Mouse (Mus musculus): ENCODE results near the gene Mettl6. TPM values are rescaled to one million over a fixed set of nuclear protein-coding genes. Genes with fewer than 3 reads are reported as not detected.

The Mettl6 gene
- total RNA-seq, 1 experiment = 37.0 TPM

GRCm38 (mm10) chr14:31519165-31519564 is 24.3 kb upstream of the Mettl6 start:
- Histone ChIP-seq H3K9ac (ENCODE audit: insufficient read depth, low read depth, low read length, poor library complexity, severe bottlenecking) (no peak overlapping the region), H3K4me3 (ENCODE audit: insufficient read depth in 1 of 2, low read depth in 1 of 2, low read length in 2 of 2, poor library complexity in 1 of 2, severe bottlenecking in 1 of 2) (no peak overlapping the region), H3K4me1 (ENCODE audit: control insufficient read depth in 2 of 2, insufficient read depth in 2 of 2, low read length in 2 of 2, poor library complexity in 1 of 2) (peaks cover 2 to 9% of the 10 kb centered on the region in 2 experiments; a peak in 2 of 4 replicates), H3K9me3 (ENCODE audit: control insufficient read depth, insufficient read depth, low read depth, low read length) (no peaks in the 10 kb centered on the region), H3K36me3 (ENCODE audit: control insufficient read depth, insufficient read depth, low read length, poor library complexity, severe bottlenecking) (no peaks in the 10 kb centered on the region), H3K27ac (ENCODE audit: insufficient read depth, low read depth, low read length, poor library complexity, severe bottlenecking) (no peak overlapping the region)
- in situ Hi-C loops (cut with MboI; ENCODE audit: low sequenced_read_pairs in 2 of 2, unreplicated experiment in 2 of 2) = no loop called here
- DNase-seq (ENCODE audit: low read depth, low spot score) = no peak
- no peak for TF ChIP-seq MAFK (IDR thresholded peaks at IDR 0.05; ENCODE audit: insufficient read depth, low read depth, low read length)
- no peak for TF ChIP-seq HCFC1 (IDR thresholded peaks at IDR 0.05; ENCODE audit: borderline replicate concordance, insufficient read depth, low read length)
- TF ChIP-seq ZC3H11A (IDR thresholded peaks at IDR 0.05; ENCODE audit: borderline replicate concordance, low read depth, low read length) = no peak
- no peak for TF ChIP-seq ZNF384 (IDR thresholded peaks at IDR 0.05; ENCODE audit: low read depth, low read length)
- no peak for TF ChIP-seq CHD2 (IDR thresholded peaks at IDR 0.05; ENCODE audit: low read depth, low read length)

DNA sequence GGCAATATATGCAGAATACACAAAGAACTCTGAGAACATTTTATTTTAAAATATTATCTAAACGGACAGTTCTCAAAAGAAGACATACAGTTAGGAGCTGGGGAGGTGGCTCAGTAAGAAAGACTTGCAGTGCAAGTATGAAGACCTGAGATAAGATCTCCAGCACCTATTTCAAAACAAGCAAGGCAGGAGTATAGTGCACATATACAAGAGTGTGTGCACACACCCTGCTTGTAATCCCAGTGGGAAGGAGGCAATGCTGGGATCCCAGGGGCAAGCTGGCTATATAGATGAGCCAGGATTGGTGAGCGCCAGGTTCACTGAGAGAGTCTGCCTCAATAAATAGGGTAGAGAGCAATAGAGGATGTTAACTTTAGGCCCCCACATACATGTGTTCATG is 21.1 kb upstream of the Mettl6 start:
- no peaks in the 10 kb centered on the region for H3K36me3 ChIP-seq (ENCODE audit: control insufficient read depth, insufficient read depth, low read length, poor library complexity, severe bottlenecking)
- peaks cover 2 to 9% of the 10 kb centered on the region in 2 experiments; a peak in 2 of 4 replicates for H3K4me1 ChIP-seq (ENCODE audit: control insufficient read depth in 2 of 2, insufficient read depth in 2 of 2, low read length in 2 of 2, poor library complexity in 1 of 2)
- no peak for DNase-seq (ENCODE audit: low read depth, low spot score)
- in situ Hi-C loops (cut with MboI; ENCODE audit: low sequenced_read_pairs in 2 of 2, unreplicated experiment in 2 of 2) = no loop called here
- no peak overlapping the region for H3K9ac ChIP-seq (ENCODE audit: insufficient read depth, low read depth, low read length, poor library complexity, severe bottlenecking)
- no peak overlapping the region for H3K27ac ChIP-seq (ENCODE audit: insufficient read depth, low read depth, low read length, poor library complexity, severe bottlenecking)
- no peak for TF ChIP-seq ZNF384 (IDR thresholded peaks at IDR 0.05; ENCODE audit: low read depth, low read length)
- no peak for TF ChIP-seq CHD2 (IDR thresholded peaks at IDR 0.05; ENCODE audit: low read depth, low read length)
- no peak for TF ChIP-seq HCFC1 (IDR thresholded peaks at IDR 0.05; ENCODE audit: borderline replicate concordance, insufficient read depth, low read length)
- no peak for TF ChIP-seq MAFK (IDR thresholded peaks at IDR 0.05; ENCODE audit: insufficient read depth, low read depth, low read length)
- no peak for TF ChIP-seq ZC3H11A (IDR thresholded peaks at IDR 0.05; ENCODE audit: borderline replicate concordance, low read depth, low read length)
- H3K9me3 ChIP-seq (ENCODE audit: control insufficient read depth, insufficient read depth, low read depth, low read length) = no peaks in the 10 kb centered on the region
- no peak overlapping the region for H3K4me3 ChIP-seq (ENCODE audit: insufficient read depth in 1 of 2, low read depth in 1 of 2, low read length in 2 of 2, poor library complexity in 1 of 2, severe bottlenecking in 1 of 2)

- TF ChIP-seq HCFC1 (IDR thresholded peaks at IDR 0.05; ENCODE audit: borderline replicate concordance, insufficient read depth, low read length) = no peak
- no peak for TF ChIP-seq MAFK (IDR thresholded peaks at IDR 0.05; ENCODE audit: insufficient read depth, low read depth, low read length)
- TF ChIP-seq ZNF384 (IDR thresholded peaks at IDR 0.05; ENCODE audit: low read depth, low read length) = no peak
- TF ChIP-seq ZC3H11A (IDR thresholded peaks at IDR 0.05; ENCODE audit: borderline replicate concordance, low read depth, low read length) = no peak
- TF ChIP-seq CHD2 (IDR thresholded peaks at IDR 0.05; ENCODE audit: low read depth, low read length) = no peak
- no peak overlapping the region for H3K4me3 ChIP-seq (ENCODE audit: insufficient read depth in 1 of 2, low read depth in 1 of 2, low read length in 2 of 2, poor library complexity in 1 of 2, severe bottlenecking in 1 of 2)
- H3K9ac ChIP-seq (ENCODE audit: insufficient read depth, low read depth, low read length, poor library complexity, severe bottlenecking) = no peak overlapping the region
- peaks cover 31% of the 10 kb centered on the region for H3K36me3 ChIP-seq (ENCODE audit: control insufficient read depth, insufficient read depth, low read length, poor library complexity, severe bottlenecking)
- no peak overlapping the region for H3K27ac ChIP-seq (ENCODE audit: insufficient read depth, low read depth, low read length, poor library complexity, severe bottlenecking)
- in situ Hi-C loops (cut with MboI; ENCODE audit: low sequenced_read_pairs in 2 of 2, unreplicated experiment in 2 of 2) = no loop called here
- H3K4me1 ChIP-seq (ENCODE audit: control insufficient read depth in 2 of 2, insufficient read depth in 2 of 2, low read length in 2 of 2, poor library complexity in 1 of 2) = no peaks in the 10 kb centered on the region
- DNase-seq (ENCODE audit: low read depth, low spot score) = no peak
- H3K9me3 ChIP-seq (ENCODE audit: control insufficient read depth, insufficient read depth, low read depth, low read length) = no peaks in the 10 kb centered on the region
Measured at GRCm38 (mm10) chr14:31510322-31510721, 15.5 kb upstream of the Mettl6 start.

DNA sequence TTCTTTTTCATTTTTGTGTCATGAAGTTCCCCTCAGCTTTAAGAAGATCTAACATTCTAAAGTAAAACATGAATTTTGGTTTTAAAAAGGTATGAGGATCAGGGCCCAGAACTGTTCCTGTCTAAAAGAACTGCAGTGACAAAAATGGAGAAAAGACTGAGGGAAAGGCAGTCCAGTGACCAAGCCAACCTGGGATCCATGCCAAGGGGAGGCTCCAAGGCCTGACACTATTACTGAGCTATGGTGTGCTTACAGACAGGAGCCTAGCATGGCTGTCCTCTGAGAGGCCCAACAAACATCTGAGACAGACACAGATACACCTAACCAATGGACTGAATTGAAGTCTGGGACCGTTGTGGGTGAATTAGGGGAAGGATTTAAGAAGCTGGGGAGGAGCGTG is 15.1 kb upstream of the Mettl6 start:
- in situ Hi-C loops (cut with MboI; ENCODE audit: low sequenced_read_pairs in 2 of 2, unreplicated experiment in 2 of 2) = no loop called here
- TF ChIP-seq CHD2 (IDR thresholded peaks at IDR 0.05; ENCODE audit: low read depth, low read length) (no peak), ZNF384 (IDR thresholded peaks at IDR 0.05; ENCODE audit: low read depth, low read length) (no peak), ZC3H11A (IDR thresholded peaks at IDR 0.05; ENCODE audit: borderline replicate concordance, low read depth, low read length) (no peak), MAFK (IDR thresholded peaks at IDR 0.05; ENCODE audit: insufficient read depth, low read depth, low read length) (no peak), HCFC1 (IDR thresholded peaks at IDR 0.05; ENCODE audit: borderline replicate concordance, insufficient read depth, low read length) (no peak)
- Histone ChIP-seq H3K4me3 (ENCODE audit: insufficient read depth in 1 of 2, low read depth in 1 of 2, low read length in 2 of 2, poor library complexity in 1 of 2, severe bottlenecking in 1 of 2) (no peak overlapping the region), H3K27ac (ENCODE audit: insufficient read depth, low read depth, low read length, poor library complexity, severe bottlenecking) (no peak overlapping the region), H3K4me1 (ENCODE audit: control insufficient read depth in 2 of 2, insufficient read depth in 2 of 2, low read length in 2 of 2, poor library complexity in 1 of 2) (no peaks in the 10 kb centered on the region), H3K36me3 (ENCODE audit: control insufficient read depth, insufficient read depth, low read length, poor library complexity, severe bottlenecking) (peaks cover 33% of the 10 kb centered on the region), H3K9ac (ENCODE audit: insufficient read depth, low read depth, low read length, poor library complexity, severe bottlenecking) (no peak overlapping the region), H3K9me3 (ENCODE audit: control insufficient read depth, insufficient read depth, low read depth, low read length) (no peaks in the 10 kb centered on the region)
- no peak for DNase-seq (ENCODE audit: low read depth, low spot score)

GRCm38 (mm10) chr14:31506456-31506855 is 11.6 kb upstream of the Mettl6 start:
- no peak for TF ChIP-seq HCFC1 (IDR thresholded peaks at IDR 0.05; ENCODE audit: borderline replicate concordance, insufficient read depth, low read length)
- no peak for TF ChIP-seq MAFK (IDR thresholded peaks at IDR 0.05; ENCODE audit: insufficient read depth, low read depth, low read length)
- no peak for TF ChIP-seq ZNF384 (IDR thresholded peaks at IDR 0.05; ENCODE audit: low read depth, low read length)
- no peak for TF ChIP-seq CHD2 (IDR thresholded peaks at IDR 0.05; ENCODE audit: low read depth, low read length)
- no peak for TF ChIP-seq ZC3H11A (IDR thresholded peaks at IDR 0.05; ENCODE audit: borderline replicate concordance, low read depth, low read length)
- in situ Hi-C loops (cut with MboI; ENCODE audit: low sequenced_read_pairs in 2 of 2, unreplicated experiment in 2 of 2) = no loop called here
- peaks cover 52% of the 10 kb centered on the region for H3K36me3 ChIP-seq (ENCODE audit: control insufficient read depth, insufficient read depth, low read length, poor library complexity, severe bottlenecking)

More at GRCm38 (mm10) chr14:31506456-31506855, 11.6 kb upstream of the Mettl6 start:
- H3K4me3 ChIP-seq (ENCODE audit: insufficient read depth in 1 of 2, low read depth in 1 of 2, low read length in 2 of 2, poor library complexity in 1 of 2, severe bottlenecking in 1 of 2) = no peak overlapping the region
- H3K4me1 ChIP-seq (ENCODE audit: control insufficient read depth in 2 of 2, insufficient read depth in 2 of 2, low read length in 2 of 2, poor library complexity in 1 of 2) = no peaks in the 10 kb centered on the region
- no peaks in the 10 kb centered on the region for H3K9me3 ChIP-seq (ENCODE audit: control insufficient read depth, insufficient read depth, low read depth, low read length)
- H3K9ac ChIP-seq (ENCODE audit: insufficient read depth, low read depth, low read length, poor library complexity, severe bottlenecking) = no peak overlapping the region
- no peak overlapping the region for H3K27ac ChIP-seq (ENCODE audit: insufficient read depth, low read depth, low read length, poor library complexity, severe bottlenecking)
- no peak for DNase-seq (ENCODE audit: low read depth, low spot score)
